Mouse (Mus musculus) embryonic facial prominence, embryonic 12.5 days (tissue): Measurements from ENCODE around the gene Arhgef15. TPM values are rescaled to one million over a fixed set of nuclear protein-coding genes. Genes with fewer than 3 reads are reported as not detected.

ENCODE experiments used
- ATAC-seq: fragments of 200-750 bp; cut with Nextera tagmentation; 2 replicates; pipeline ENCODE4 v1.8.0; 2017; ENCODE audit not compliant: insufficient number of reproducible peaks, insufficient read depth, low FRiP score, low TSS enrichment
- H3K27ac ChIP-seq: fragments of 300-500 bp; sonication (generic); 2 replicates; pipeline ENCODE4 v1.5.1; 2016; ENCODE audit warnings: mild to moderate bottlenecking
- H3K27me3 ChIP-seq: fragments of 300-500 bp; sonication (generic); 2 replicates; pipeline ENCODE4 v1.6.1; 2016; ENCODE audit warnings: mild to moderate bottlenecking, moderate library complexity
- H3K36me3 ChIP-seq: fragments of 300-500 bp; sonication (generic); 2 replicates; pipeline ENCODE4 v1.6.1; 2016; ENCODE audit warnings: mild to moderate bottlenecking
- H3K4me1 ChIP-seq: fragments of 300-500 bp; sonication (generic); 2 replicates; pipeline ENCODE4 v1.6.1; 2016
- H3K4me2 ChIP-seq: fragments of 300-500 bp; sonication (generic); replicated peaks from 2 replicates; pipeline ENCODE4 v1.6.1; 2016; ENCODE audit warnings: mild to moderate bottlenecking, moderate library complexity
- H3K4me3 ChIP-seq: fragments of 300-500 bp; sonication (generic); 2 replicates; pipeline ENCODE4 v1.5.1; 2016; ENCODE audit warnings: mild to moderate bottlenecking
- H3K9ac ChIP-seq: fragments of 300-500 bp; sonication (generic); 2 replicates; pipeline ENCODE4 v1.6.1; 2016; ENCODE audit warnings: mild to moderate bottlenecking, moderate library complexity
- H3K9me3 ChIP-seq: fragments of 300-500 bp; sonication (generic); 2 replicates; pipeline ENCODE4 v1.6.1; 2016; ENCODE audit warnings: mild to moderate bottlenecking, moderate library complexity
- WGBS: fragments of 180-500 bp; shearing (Covaris S2); methylation state at CpG from one replicate; pipeline ENCODE4 v1.1.7; 2016; 5-methylcytosine and 5-hydroxymethylcytosine counted together
- microRNA-seq: library from miRNA; unstranded; fragments of <30 nt; microRNA quantifications from one replicate; pipeline ENCODE4, GENCODE M21; 2017
- polyA plus RNA-seq: library from polyadenylated mRNA; unstranded; fragments of >200 nt; fragmentation: Nextera tagmentation; extraction: Ambion mirVana; gene quantifications from 2 replicates; pipeline ENCODE4 v1.2.1, GENCODE M21; 2016

The Arhgef15 gene
- polyA plus RNA-seq, 1 experiment from 2014 or later, result 8.1 TPM

- ATAC-seq, result peak; percentile 86
- H3K36me3 ChIP-seq, result peaks cover 37% of the 10 kb centered on the region
- H3K9me3 ChIP-seq, result no peaks in the 10 kb centered on the region
- peak within 1 kb of the TSS; percentile 91 for H3K4me3 ChIP-seq
- H3K4me2 ChIP-seq, result peak within 1 kb of the TSS; percentile 61
- peak within 1 kb of the TSS; percentile 95 for H3K27ac ChIP-seq
- H3K4me1 ChIP-seq, result peaks cover 10% of the 10 kb centered on the region
- whole genome bisulfite sequencing, result under 1% methylated on average over 52 of the region's 52 CpGs
- H3K27me3 ChIP-seq, result 0 out of 2 replicates have a peak, but pooled peaks cover 2% of the 10 kb centered on the region
- H3K9ac ChIP-seq, result peak within 1 kb of the TSS; percentile 88
Observed at GRCm38 (mm10) chr11:68901351-68902046, 55.8 kb downstream of the Arhgef15 start, which contains the start of gene Rpl26. Rpl26 (plus strand) TSS chr11:68901583.

GRCm38 (mm10) chr11:68900519-68901350 is 56.5 kb downstream of the Arhgef15 start:
- 0 out of 2 replicates have a peak, but pooled peaks cover 2% of the 10 kb centered on the region for H3K27me3 ChIP-seq
- H3K27ac ChIP-seq, result 0 out of 2 replicates have a peak overlapping the region, but pooled peaks have one; percentile 95
- no peaks in the 10 kb centered on the region for H3K9me3 ChIP-seq
- no peak; the same call in 1 of the 2 replicates for ATAC-seq
- H3K4me2 ChIP-seq, result peak overlapping the region; percentile 61
- peak overlapping the region; percentile 45 for H3K9ac ChIP-seq
- WGBS, result 23% methylated on average over 31 of the region's 31 CpGs
- H3K4me1 ChIP-seq, result peaks cover 10% of the 10 kb centered on the region
- H3K36me3 ChIP-seq, result peaks cover 30% of the 10 kb centered on the region
- H3K4me3 ChIP-seq, result peak overlapping the region; percentile 91

- H3K36me3 ChIP-seq, result peaks cover 21% of the 10 kb centered on the region
- H3K4me2 ChIP-seq, result no peak overlapping the region
- WGBS, result 85% methylated on average over 8 of the region's 8 CpGs
- 0 out of 2 replicates have a peak, but pooled peaks cover 2% of the 10 kb centered on the region for H3K27me3 ChIP-seq
- ATAC-seq, result no peak
- peaks cover 10% of the 10 kb centered on the region for H3K4me1 ChIP-seq
- H3K4me3 ChIP-seq, result no peak overlapping the region
- no peaks in the 10 kb centered on the region for H3K9me3 ChIP-seq
- H3K9ac ChIP-seq, result no peak overlapping the region
- no peak overlapping the region for H3K27ac ChIP-seq
Observed at GRCm38 (mm10) chr11:68899815-68900214, 57.5 kb downstream of the Arhgef15 start.

- Histone ChIP-seq H3K9me3 (no peaks in the 10 kb centered on the region), H3K36me3 (peaks cover 11% of the 10 kb centered on the region), H3K9ac (no peak overlapping the region), H3K4me2 (no peak overlapping the region), H3K27ac (no peak overlapping the region), H3K27me3 (0 out of 2 replicates have a peak, but pooled peaks cover 2% of the 10 kb centered on the region), H3K4me3 (no peak overlapping the region), H3K4me1 (peaks cover 10% of the 10 kb centered on the region)
- 89% methylated on average over 6 of the region's 6 CpGs for WGBS
- no peak for ATAC-seq
Observed at GRCm38 (mm10) chr11:68898790-68899189, 58.5 kb downstream of the Arhgef15 start.

- no peak overlapping the region for H3K4me2 ChIP-seq
- H3K9me3 ChIP-seq, result no peaks in the 10 kb centered on the region
- no peak for ATAC-seq
- H3K27me3 ChIP-seq, result 0 out of 2 replicates have a peak, but pooled peaks cover 2% of the 10 kb centered on the region
- peaks cover 1% of the 10 kb centered on the region for H3K36me3 ChIP-seq
- H3K27ac ChIP-seq, result no peak overlapping the region
- H3K9ac ChIP-seq, result no peak overlapping the region
- peaks cover 9% of the 10 kb centered on the region for H3K4me1 ChIP-seq
- 79% methylated on average over 6 of the region's 6 CpGs for WGBS
- H3K4me3 ChIP-seq, result no peak overlapping the region
Observed at GRCm38 (mm10) chr11:68897838-68898237, 59.4 kb downstream of the Arhgef15 start.

- 40% methylated on average over 4 of the region's 4 CpGs for WGBS
- no peaks in the 10 kb centered on the region for H3K36me3 ChIP-seq
- ATAC-seq, result no peak
- no peak overlapping the region for H3K27ac ChIP-seq
- 0 out of 2 replicates have a peak, but pooled peaks cover 4% of the 10 kb centered on the region for H3K4me1 ChIP-seq
- H3K27me3 ChIP-seq, result 0 out of 2 replicates have a peak, but pooled peaks cover 2% of the 10 kb centered on the region
- H3K4me3 ChIP-seq, result no peak overlapping the region
- no peak overlapping the region for H3K9ac ChIP-seq
- H3K9me3 ChIP-seq, result no peaks in the 10 kb centered on the region
- no peak overlapping the region for H3K4me2 ChIP-seq
Observed at GRCm38 (mm10) chr11:68897120-68897519, 60.2 kb downstream of the Arhgef15 start.

- no peak overlapping the region for H3K4me2 ChIP-seq
- H3K4me1 ChIP-seq, result 0 out of 2 replicates have a peak, but pooled peaks cover 4% of the 10 kb centered on the region
- no peaks in the 10 kb centered on the region for H3K9me3 ChIP-seq
- no peak overlapping the region for H3K9ac ChIP-seq
- no peak overlapping the region for H3K27ac ChIP-seq
- H3K4me3 ChIP-seq, result no peak overlapping the region
- 0 out of 2 replicates have a peak, but pooled peaks cover 2% of the 10 kb centered on the region for H3K27me3 ChIP-seq
- WGBS, result 93% methylated on average over 5 of the region's 5 CpGs
- ATAC-seq, result no peak
- H3K36me3 ChIP-seq, result no peaks in the 10 kb centered on the region
Observed at GRCm38 (mm10) chr11:68896247-68896646, 61.0 kb downstream of the Arhgef15 start.

- no peak; the same call in 1 of the 2 replicates for ATAC-seq
- no peaks in the 10 kb centered on the region for H3K36me3 ChIP-seq
- no peaks in the 10 kb centered on the region for H3K27me3 ChIP-seq
- WGBS, result 64% methylated on average over 12 of the region's 12 CpGs
- H3K9ac ChIP-seq, result no peak overlapping the region
- no peak overlapping the region for H3K27ac ChIP-seq
- no peaks in the 10 kb centered on the region for H3K4me1 ChIP-seq
- no peaks in the 10 kb centered on the region for H3K9me3 ChIP-seq
- H3K4me2 ChIP-seq, result no peak overlapping the region
- H3K4me3 ChIP-seq, result no peak overlapping the region
Observed at GRCm38 (mm10) chr11:68893911-68894464, 63.3 kb downstream of the Arhgef15 start.

Small RNA genes lying within 50 kb of the gene (microRNA-seq; reads per million reads assigned to microRNA genes)
- gene Mir3062, result 8.0 reads per million, percentile 24 among the genes with 10 or more reads in this experiment

Other genes with a start within 250 kb of the Arhgef15 start
- 78.6 and 82.0 TPM in 2 replicates for gene Ndel1, start 85.6 kb downstream of the Arhgef15 start, polyA plus RNA-seq
- gene Rnf222, start 68.9 kb downstream of the Arhgef15 start, polyA plus RNA-seq, result 0.08 and 0.19 TPM in 2 replicates
- gene Rpl26, start 55.9 kb downstream of the Arhgef15 start, polyA plus RNA-seq, result 915 and 939 TPM in 2 replicates
- not detected in 2 replicates for gene Odf4, start 30.4 kb downstream of the Arhgef15 start, polyA plus RNA-seq
- gene Slc25a35, start 10.7 kb upstream of the Arhgef15 start, polyA plus RNA-seq, result 2.6 and 4.1 TPM in 2 replicates
- gene Rangrf, start 17.7 kb upstream of the Arhgef15 start, polyA plus RNA-seq, result 59.3 and 64.2 TPM in 2 replicates
- gene Pfas, start 51.0 kb upstream of the Arhgef15 start, polyA plus RNA-seq, result 44.0 and 44.3 TPM in 2 replicates
- 71.0 and 75.2 TPM in 2 replicates for gene Ctc1, start 58.4 kb upstream of the Arhgef15 start, polyA plus RNA-seq
- 148 and 152 TPM in 2 replicates for gene Aurkb, start 88.2 kb upstream of the Arhgef15 start, polyA plus RNA-seq
- 12.3 and 12.6 TPM in 2 replicates for gene Borcs6, start 102.2 kb upstream of the Arhgef15 start, polyA plus RNA-seq
- 36.8 and 43.5 TPM in 2 replicates for gene Tmem107, start 113.3 kb upstream of the Arhgef15 start, polyA plus RNA-seq
- 84.3 and 85.0 TPM in 2 replicates for gene Vamp2, start 131.0 kb upstream of the Arhgef15 start, polyA plus RNA-seq
- gene Per1, start 137.7 kb upstream of the Arhgef15 start, polyA plus RNA-seq, result 11.4 and 11.5 TPM in 2 replicates
- 0.65 and 0.73 TPM in 2 replicates for gene Hes7, start 162.9 kb upstream of the Arhgef15 start, polyA plus RNA-seq
- 0.14 and 0.40 TPM in 2 replicates for gene 9130213A22Rik, start 165.1 kb upstream of the Arhgef15 start, polyA plus RNA-seq
- gene Aloxe3, start 168.4 kb upstream of the Arhgef15 start, polyA plus RNA-seq, result 0.47 and 0.89 TPM in 2 replicates
- 0.15 and 0.19 TPM in 2 replicates for gene Alox12b, start 199.5 kb upstream of the Arhgef15 start, polyA plus RNA-seq
- 0.12 and 0.20 TPM in 2 replicates for gene Alox8, start 240.4 kb upstream of the Arhgef15 start, polyA plus RNA-seq